Mouse (Mus musculus): ENCODE measurements around the gene Slc35g3.

Gene Slc35g3

GRCm38 (mm10) chr11:69784793-69785272, 23.1 kb upstream of the Slc35g3 start:
- DNase-seq (ENCODE audit: low spot score in 2 of 2): no peak

- no peak for DNase-seq (ENCODE audit: low spot score in 2 of 2)
Measured at GRCm38 (mm10) chr11:69781828-69782227, 20.1 kb upstream of the Slc35g3 start.

- no peak for DNase-seq (ENCODE audit: low spot score in 2 of 2)
Measured at GRCm38 (mm10) chr11:69778985-69779384, 17.2 kb upstream of the Slc35g3 start.

- no peak for DNase-seq (ENCODE audit: low spot score in 2 of 2)
Measured at GRCm38 (mm10) chr11:69778258-69778982, 16.7 kb upstream of the Slc35g3 start.

GRCm38 (mm10) chr11:69777504-69778257, 15.9 kb upstream of the Slc35g3 start:
- no peak for DNase-seq (ENCODE audit: low spot score in 2 of 2)

GRCm38 (mm10) chr11:69776488-69776887, 14.7 kb upstream of the Slc35g3 start:
- no peak for DNase-seq (ENCODE audit: low spot score in 2 of 2)

GRCm38 (mm10) chr11:69775716-69776115, 13.9 kb upstream of the Slc35g3 start:
- DNase-seq (ENCODE audit: low spot score in 2 of 2): no peak

GRCm38 (mm10) chr11:69774961-69775360, 13.2 kb upstream of the Slc35g3 start:
- no peak for DNase-seq (ENCODE audit: low spot score in 2 of 2)

GRCm38 (mm10) chr11:69767625-69767909, 5.8 kb upstream of the Slc35g3 start:
- no peak for DNase-seq (ENCODE audit: low spot score in 2 of 2)

- DNase-seq (ENCODE audit: low spot score in 2 of 2): no peak
Measured at GRCm38 (mm10) chr11:69766872-69767624, 5.3 kb upstream of the Slc35g3 start.

GRCm38 (mm10) chr11:69766126-69766609, 4.4 kb upstream of the Slc35g3 start:
- DNase-seq (ENCODE audit: low spot score in 2 of 2): peak; percentile 69

GRCm38 (mm10) chr11:69765221-69766125, 3.7 kb upstream of the Slc35g3 start, which contains the start of gene Zbtb4:
Zbtb4 (plus strand) TSS chr11:69765912.
- DNase-seq (ENCODE audit: low spot score in 2 of 2): peak in 1 of 2 experiments; percentile 60

GRCm38 (mm10) chr11:69763551-69763950, 1.8 kb upstream of the Slc35g3 start:
- DNase-seq (ENCODE audit: low spot score in 2 of 2): no peak

- DNase-seq (ENCODE audit: low spot score in 2 of 2): no peak
Measured at GRCm38 (mm10) chr11:69760901-69761200, 917 bp downstream of the Slc35g3 start.

GRCm38 (mm10) chr11:69760160-69760900, 1.4 kb downstream of the Slc35g3 start:
- no peak for DNase-seq (ENCODE audit: low spot score in 2 of 2)

GRCm38 (mm10) chr11:69758971-69759721, 2.6 kb downstream of the Slc35g3 start:
- DNase-seq (ENCODE audit: low spot score in 2 of 2): peak; percentile 87 to 91

- DNase-seq (ENCODE audit: low spot score in 2 of 2): peak; percentile 98
Measured at GRCm38 (mm10) chr11:69758478-69758970, 3.2 kb downstream of the Slc35g3 start, which contains the start of gene Polr2a. Polr2a (minus strand) TSS chr11:69758637.

GRCm38 (mm10) chr11:69758090-69758456, 3.7 kb downstream of the Slc35g3 start:
- peak; percentile 97 to 98 for DNase-seq (ENCODE audit: low spot score in 2 of 2)

- DNase-seq (ENCODE audit: low spot score in 2 of 2): no peak
Measured at GRCm38 (mm10) chr11:69757303-69758089, 4.3 kb downstream of the Slc35g3 start.
